Mouse (Mus musculus): ENCODE results near the gene Izumo1r. TPM values are rescaled to one million over a fixed set of nuclear protein-coding genes. Genes with fewer than 3 reads are reported as not detected.
"Not testable (repeated sequence)": the region's sequence is repeated elsewhere in the genome, so short reads cannot be mapped to it uniquely, and the experiment has no call there.

Gene Izumo1r
- polyA plus RNA-seq, 1 experiment from 2014 or later = not detected

DNA sequence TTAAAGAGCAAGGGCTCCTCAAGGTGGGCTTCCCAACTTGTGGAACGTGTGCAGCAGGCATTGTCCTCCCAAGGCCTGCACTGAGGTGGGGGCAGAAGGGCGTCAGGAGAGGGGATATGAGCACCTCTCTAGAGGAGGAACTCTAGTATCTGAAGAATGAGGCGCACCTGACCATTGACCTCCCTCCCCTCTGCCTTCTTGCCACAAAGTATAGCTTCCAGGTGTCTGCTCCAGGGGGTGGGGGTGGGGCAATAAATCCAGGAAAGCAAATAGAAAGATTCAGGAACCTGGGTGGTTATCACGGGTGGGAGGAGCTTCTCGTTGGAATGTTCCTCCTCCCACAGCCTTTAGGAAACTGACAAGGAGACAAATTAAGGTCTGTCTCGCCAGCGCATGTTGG is 2.0 kb downstream of the Izumo1r start:
- 72% methylated on average over 7 of the region's 7 CpGs for WGBS
- DNase-seq (ENCODE audit: low spot score) = no peak
- no peak overlapping the region; the same call in 1 of the 2 replicates for H3K27ac ChIP-seq
- H3K27me3 ChIP-seq (ENCODE audit: insufficient read depth, poor library complexity, severe bottlenecking) = no peaks in the 10 kb centered on the region
- no peaks in the 10 kb centered on the region for H3K36me3 ChIP-seq
- H3K4me3 ChIP-seq = no peak overlapping the region
- H3K4me1 ChIP-seq (replicated peaks) = peaks cover 32% of the 10 kb centered on the region
- no peaks in the 10 kb centered on the region for H3K9me3 ChIP-seq

- 0 out of 2 replicates have a peak, but pooled peaks cover 4% of the 10 kb centered on the region for H3K4me1 ChIP-seq (replicated peaks)
- H3K36me3 ChIP-seq = no peaks in the 10 kb centered on the region
- no peak overlapping the region for H3K4me3 ChIP-seq
- no peak for DNase-seq (ENCODE audit: low spot score)
- no peaks in the 10 kb centered on the region for H3K9me3 ChIP-seq
- WGBS = 88% methylated on average over 3 of the region's 3 CpGs
- H3K27me3 ChIP-seq (ENCODE audit: insufficient read depth, poor library complexity, severe bottlenecking) = no peaks in the 10 kb centered on the region
- H3K27ac ChIP-seq = no peak overlapping the region
Measured at GRCm38 (mm10) chr9:14897102-14897501, 6.6 kb downstream of the Izumo1r start.

- no peak for DNase-seq (ENCODE audit: low spot score)
- H3K27ac ChIP-seq = no peak overlapping the region
- 84% methylated on average over 7 of the region's 7 CpGs for WGBS
Measured at GRCm38 (mm10) chr9:14895237-14895835, 8.4 kb downstream of the Izumo1r start.

DNA sequence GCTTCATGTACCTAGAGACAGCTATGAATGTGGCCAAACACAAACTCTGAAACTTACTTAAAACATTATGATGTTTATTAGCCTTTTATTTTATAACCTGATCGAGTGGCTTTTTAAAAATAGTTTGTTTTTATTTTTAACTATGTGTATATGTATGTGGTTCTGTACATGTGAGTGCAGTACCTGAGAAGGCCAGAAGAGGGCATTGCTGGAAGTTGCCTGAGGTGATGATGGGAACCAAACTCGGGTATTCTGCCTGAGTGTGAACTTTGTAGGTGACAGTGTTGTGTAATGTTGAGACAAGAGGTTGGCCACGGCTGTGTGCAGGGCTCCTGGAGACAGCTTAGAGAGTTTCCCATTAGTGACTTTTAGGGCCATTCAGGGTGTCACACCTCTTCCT is 9.1 kb downstream of the Izumo1r start:
- Histone ChIP-seq H3K27ac (no peak overlapping the region), H3K9me3 (no peaks in the 10 kb centered on the region), H3K36me3 (no peaks in the 10 kb centered on the region), H3K4me3 (no peak overlapping the region), H3K27me3 (ENCODE audit: insufficient read depth, poor library complexity, severe bottlenecking) (no peaks in the 10 kb centered on the region), H3K4me1 (replicated peaks) (peaks cover 19% of the 10 kb centered on the region; the same call in 1 of the 2 replicates)
- 83% methylated on average over 3 of the region's 3 CpGs for WGBS
- DNase-seq (ENCODE audit: low spot score) = no peak

More at GRCm38 (mm10) chr9:14895237-14895835, 8.4 kb downstream of the Izumo1r start:
- Histone ChIP-seq H3K27me3 (ENCODE audit: insufficient read depth, poor library complexity, severe bottlenecking) (no peaks in the 10 kb centered on the region), H3K9me3 (no peaks in the 10 kb centered on the region), H3K4me1 (replicated peaks) (peaks cover 15% of the 10 kb centered on the region; the same call in 1 of the 2 replicates), H3K4me3 (no peak overlapping the region), H3K36me3 (no peaks in the 10 kb centered on the region)

- Histone ChIP-seq H3K9me3 (no peaks in the 10 kb centered on the region), H3K36me3 (no peaks in the 10 kb centered on the region), H3K27me3 (ENCODE audit: insufficient read depth, poor library complexity, severe bottlenecking) (no peaks in the 10 kb centered on the region), H3K4me1 (replicated peaks) (peaks cover 19% of the 10 kb centered on the region; the same call in 1 of the 2 replicates), H3K4me3 (no peak overlapping the region), H3K27ac (no peak overlapping the region)
- 89% methylated on average over 9 of the region's 9 CpGs for WGBS
- no peak for DNase-seq (ENCODE audit: low spot score)
Measured at GRCm38 (mm10) chr9:14893388-14893787, 10.4 kb downstream of the Izumo1r start.

DNA sequence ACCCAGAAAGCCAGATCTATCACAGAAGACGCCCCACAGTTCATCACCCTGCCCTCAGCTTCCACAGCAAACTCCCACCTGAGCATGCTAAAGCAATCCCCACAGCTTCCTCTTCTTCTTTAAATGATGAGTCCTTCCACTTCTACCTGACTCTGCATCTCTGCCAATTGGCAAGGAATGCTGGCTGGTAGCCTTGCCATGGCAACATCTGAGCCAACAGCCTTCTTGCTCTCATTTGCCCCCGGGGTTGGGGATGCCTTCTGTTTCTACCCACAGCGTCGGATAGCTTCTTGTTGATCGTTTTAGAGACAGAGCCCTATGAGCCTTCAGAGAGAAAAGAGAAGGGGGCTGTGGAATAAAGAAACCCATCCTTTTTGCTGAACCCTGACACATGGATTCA is 11.9 kb downstream of the Izumo1r start:
- H3K36me3 ChIP-seq = no peaks in the 10 kb centered on the region
- H3K27ac ChIP-seq = 0 out of 2 replicates have a peak overlapping the region, but pooled peaks have one; percentile 8
- H3K27me3 ChIP-seq (ENCODE audit: insufficient read depth, poor library complexity, severe bottlenecking) = no peaks in the 10 kb centered on the region
- peaks cover 19% of the 10 kb centered on the region; the same call in 1 of the 2 replicates for H3K4me1 ChIP-seq (replicated peaks)
- H3K9me3 ChIP-seq = no peaks in the 10 kb centered on the region
- H3K4me3 ChIP-seq = no peak overlapping the region
- 86% methylated on average over 5 of the region's 5 CpGs for WGBS
- no peak for DNase-seq (ENCODE audit: low spot score)

- no peak for DNase-seq (ENCODE audit: low spot score)
- H3K36me3 ChIP-seq = no peaks in the 10 kb centered on the region
- no peaks in the 10 kb centered on the region for H3K9me3 ChIP-seq
- WGBS = 65% methylated on average over 3 of the region's 3 CpGs
- no peak overlapping the region for H3K4me3 ChIP-seq
- H3K4me1 ChIP-seq (replicated peaks) = peaks cover 19% of the 10 kb centered on the region; the same call in 1 of the 2 replicates
- peak overlapping the region; percentile 20; the same call in 1 of the 2 replicates for H3K27ac ChIP-seq
- no peaks in the 10 kb centered on the region for H3K27me3 ChIP-seq (ENCODE audit: insufficient read depth, poor library complexity, severe bottlenecking)
Measured at GRCm38 (mm10) chr9:14890699-14891098, 13.1 kb downstream of the Izumo1r start.

DNA sequence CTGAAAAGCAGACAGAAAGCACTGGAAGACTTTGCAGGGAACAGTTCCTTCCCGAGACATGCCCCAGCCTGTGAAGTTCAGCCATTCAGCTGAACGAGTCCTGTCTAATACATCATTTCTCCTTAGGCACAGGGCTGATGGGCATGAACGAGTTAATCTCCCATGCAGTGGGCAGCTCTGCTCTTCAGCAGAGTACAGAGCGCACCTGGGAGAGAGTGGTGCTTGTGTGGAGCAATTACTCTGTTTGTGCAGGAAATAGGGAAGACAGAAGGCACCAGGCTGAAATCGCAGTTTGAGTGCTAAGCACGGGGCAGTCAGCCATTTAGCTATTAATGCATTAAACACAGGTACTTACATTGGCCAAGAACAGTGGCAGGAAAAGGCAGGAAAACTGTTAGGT is 15.1 kb downstream of the Izumo1r start:
- Histone ChIP-seq H3K27me3 (ENCODE audit: insufficient read depth, poor library complexity, severe bottlenecking) (no peaks in the 10 kb centered on the region), H3K4me3 (no peak overlapping the region)
- 88% methylated on average over 6 of the region's 6 CpGs for WGBS

DNA sequence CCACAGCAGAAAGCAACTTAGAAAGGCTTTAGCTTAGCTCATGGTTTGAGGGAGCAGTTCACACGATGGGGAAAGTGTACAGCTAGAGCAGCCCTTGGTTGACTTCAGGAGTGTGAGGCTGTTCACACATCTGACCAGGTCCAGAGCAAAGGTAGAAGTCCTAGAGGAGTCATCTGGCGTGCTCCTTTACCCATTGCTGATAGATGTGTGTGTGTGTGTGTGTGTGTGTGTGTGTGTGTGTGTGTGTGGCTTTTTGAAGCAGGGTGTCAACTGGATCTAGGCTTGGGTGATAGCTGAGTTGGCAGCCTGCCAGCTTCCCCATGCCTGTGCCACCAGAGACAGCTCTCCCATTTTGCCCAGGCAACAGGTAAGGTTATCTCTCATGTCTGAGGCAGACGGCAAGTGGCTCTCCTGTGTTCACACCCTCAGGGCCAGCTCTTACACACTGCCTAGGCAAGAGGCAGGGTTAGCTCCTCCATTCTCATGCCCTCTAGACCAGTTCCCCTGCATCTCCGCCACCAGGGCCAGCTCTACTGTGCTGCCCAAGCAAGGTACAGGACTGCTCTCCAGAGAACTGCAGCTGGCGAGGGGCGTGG is 15.9 kb downstream of the Izumo1r start:
- H3K9me3 ChIP-seq = no peaks in the 10 kb centered on the region
- peaks cover 19% of the 10 kb centered on the region; the same call in 1 of the 2 replicates for H3K4me1 ChIP-seq (replicated peaks)
- H3K27me3 ChIP-seq (ENCODE audit: insufficient read depth, poor library complexity, severe bottlenecking) = no peaks in the 10 kb centered on the region
- DNase-seq (ENCODE audit: low spot score) = no peak
- no peaks in the 10 kb centered on the region for H3K36me3 ChIP-seq
- no peak overlapping the region for H3K4me3 ChIP-seq
- 91% methylated on average over 6 of the region's 6 CpGs for WGBS
- H3K27ac ChIP-seq = no peak overlapping the region

More for the DNA sequence above, 15.1 kb downstream of the Izumo1r start:
- Histone ChIP-seq H3K9me3 (no peaks in the 10 kb centered on the region), H3K4me1 (replicated peaks) (peaks cover 19% of the 10 kb centered on the region; the same call in 1 of the 2 replicates), H3K27ac (no peak overlapping the region), H3K36me3 (no peaks in the 10 kb centered on the region)
- no peak for DNase-seq (ENCODE audit: low spot score)

DNA sequence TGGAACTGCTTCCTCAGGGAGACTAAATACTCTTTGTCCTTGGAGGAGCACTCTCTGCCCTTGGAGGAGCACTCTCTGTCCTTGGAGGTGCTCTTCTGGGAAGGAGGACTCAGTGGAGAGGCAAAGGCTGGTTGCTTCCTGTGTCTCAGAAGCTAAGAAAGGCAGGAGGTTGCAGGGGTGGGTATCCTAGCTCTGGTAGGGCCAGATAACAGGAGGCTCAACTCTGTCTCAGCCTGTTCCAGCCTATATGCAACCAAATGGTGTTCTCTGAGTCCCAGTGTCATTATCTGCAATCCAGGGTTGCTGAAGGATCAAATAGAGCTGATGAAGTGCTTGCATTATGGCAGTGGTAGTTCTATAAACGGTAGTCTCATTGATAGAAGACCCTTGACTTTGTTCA is 17.8 kb downstream of the Izumo1r start:
- no peak overlapping the region for H3K27ac ChIP-seq
- 89% methylated on average over 1 of the region's 1 CpGs for WGBS
- no peak for DNase-seq (ENCODE audit: low spot score)
- no peaks in the 10 kb centered on the region for H3K36me3 ChIP-seq
- H3K9me3 ChIP-seq = no peaks in the 10 kb centered on the region
- H3K4me3 ChIP-seq = no peak overlapping the region
- H3K27me3 ChIP-seq (ENCODE audit: insufficient read depth, poor library complexity, severe bottlenecking) = no peaks in the 10 kb centered on the region
- H3K4me1 ChIP-seq (replicated peaks) = peaks cover 10% of the 10 kb centered on the region; the same call in 1 of the 2 replicates

DNA sequence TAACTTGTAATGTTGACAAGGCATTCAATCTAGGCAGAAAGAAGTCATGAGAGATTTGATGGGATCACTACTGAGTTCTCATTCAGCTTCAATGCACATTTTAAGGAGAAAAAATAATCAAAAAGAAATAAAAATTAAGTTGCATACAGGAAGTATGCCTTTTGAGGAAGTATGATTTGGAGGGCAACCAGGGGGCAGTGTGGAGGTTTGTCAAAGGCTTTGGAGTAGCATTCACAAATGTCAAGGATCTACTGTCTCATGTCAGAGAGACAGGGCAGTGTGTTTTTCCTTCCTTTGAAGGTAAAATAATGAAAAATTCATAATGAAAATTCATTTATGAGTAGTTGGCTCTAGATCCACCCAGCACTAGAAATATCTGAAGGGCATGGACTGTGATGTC is 18.6 kb downstream of the Izumo1r start:
- Histone ChIP-seq H3K27ac (no peak overlapping the region), H3K9me3 (no peaks in the 10 kb centered on the region), H3K27me3 (ENCODE audit: insufficient read depth, poor library complexity, severe bottlenecking) (no peaks in the 10 kb centered on the region), H3K36me3 (no peaks in the 10 kb centered on the region), H3K4me3 (no peak overlapping the region), H3K4me1 (replicated peaks) (0 out of 2 replicates have a peak, but pooled peaks cover 2% of the 10 kb centered on the region)
- no peak for DNase-seq (ENCODE audit: low spot score)

DNA sequence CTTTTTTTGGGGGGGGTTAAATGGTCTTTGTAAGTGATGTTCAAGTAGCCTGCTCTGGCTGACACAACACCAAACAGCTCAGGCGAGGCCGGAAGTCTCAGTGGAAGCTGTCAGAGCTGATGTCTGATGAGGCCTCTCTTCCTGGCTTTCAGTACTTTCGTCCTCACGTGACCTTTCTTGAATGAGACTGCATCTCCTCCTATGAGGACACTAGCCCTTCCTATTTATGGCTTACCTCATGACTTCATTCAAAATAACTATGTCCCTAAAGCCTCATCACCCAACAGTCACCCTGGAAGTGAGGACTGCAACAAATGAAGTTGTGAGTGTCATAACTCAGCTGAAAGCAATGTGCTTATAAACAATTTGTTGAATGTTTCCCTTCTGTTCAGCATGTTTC is 19.1 kb downstream of the Izumo1r start:
- no peak for DNase-seq (ENCODE audit: low spot score)
- Histone ChIP-seq H3K4me1 (replicated peaks) (no peaks in the 10 kb centered on the region), H3K36me3 (no peaks in the 10 kb centered on the region), H3K27ac (no peak overlapping the region), H3K9me3 (no peaks in the 10 kb centered on the region), H3K27me3 (ENCODE audit: insufficient read depth, poor library complexity, severe bottlenecking) (no peaks in the 10 kb centered on the region), H3K4me3 (no peak overlapping the region)
- 79% methylated on average over 4 of the region's 4 CpGs for WGBS

DNA sequence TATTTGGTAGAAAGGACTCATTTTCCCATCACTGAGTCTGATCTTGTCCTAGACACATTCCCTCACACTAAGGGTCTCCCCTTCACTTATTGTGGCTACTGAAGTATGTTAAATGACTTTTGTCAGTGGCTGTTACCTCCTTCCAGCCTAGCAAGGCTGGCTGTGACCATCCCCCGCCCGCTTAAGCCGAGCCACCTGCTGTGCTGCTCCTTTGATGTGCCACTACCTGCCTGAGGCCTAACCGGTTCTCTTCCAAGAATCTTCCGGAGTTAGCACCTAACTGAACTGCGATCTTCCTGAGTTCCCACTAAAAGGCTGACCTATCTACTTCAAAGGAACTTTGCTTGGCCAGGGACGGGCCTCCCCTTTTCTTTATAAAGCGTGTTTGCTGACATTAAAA is 27.2 kb downstream of the Izumo1r start:
- WGBS = 27% methylated on average over 8 of the region's 8 CpGs
- not testable (repeated sequence) for H3K27me3 ChIP-seq (ENCODE audit: insufficient read depth, poor library complexity, severe bottlenecking); H3K36me3 ChIP-seq; H3K4me3 ChIP-seq; DNase-seq (ENCODE audit: low spot score); H3K9me3 ChIP-seq
- Histone ChIP-seq H3K27ac (0 out of 2 replicates have a peak overlapping the region, but pooled peaks have one; percentile 8), H3K4me1 (replicated peaks) (peaks cover 19% of the 10 kb centered on the region)

All from hindbrain, embryonic 10.5 days (tissue).